Mouse (Mus musculus) G1E-ER4 (cell line): ENCODE results near the gene 4930562C15Rik. TPM values are rescaled to one million over a fixed set of nuclear protein-coding genes. Genes with fewer than 3 reads are reported as not detected.

ENCODE experiments used
- GATA1 ChIP-seq: IDR thresholded peaks from one replicate; pipeline ENCODE4 v1.8.0; 2012; ENCODE audit warnings: low read length, inconsistent platforms
- polyA plus RNA-seq: library from polyadenylated mRNA; stranded (reverse); fragments of >175 nt; gene quantifications from 2 replicates; pipeline ENCODE4 v1.2.3, GENCODE M21; 2012

Gene 4930562C15Rik
- polyA plus RNA-seq, 1 experiment: not detected

- TF ChIP-seq GATA1: no peak
These were observed 62.0 kb downstream of the 4930562C15Rik start for GRCm38 (mm10) chr16:4897146-4897730.

- TF ChIP-seq GATA1: no peak
These were observed 63.7 kb downstream of the 4930562C15Rik start for GRCm38 (mm10) chr16:4898881-4899280.

- TF ChIP-seq GATA1: no peak
These were observed 64.5 kb downstream of the 4930562C15Rik start for GRCm38 (mm10) chr16:4899711-4900110.

GRCm38 (mm10) chr16:4901167-4901566 is 66.0 kb downstream of the 4930562C15Rik start:
- no peak for TF ChIP-seq GATA1

GRCm38 (mm10) chr16:4902390-4902789 is 67.2 kb downstream of the 4930562C15Rik start:
- TF ChIP-seq GATA1: no peak

GRCm38 (mm10) chr16:4903491-4904102 is 68.4 kb downstream of the 4930562C15Rik start:
- no peak for TF ChIP-seq GATA1

DNA sequence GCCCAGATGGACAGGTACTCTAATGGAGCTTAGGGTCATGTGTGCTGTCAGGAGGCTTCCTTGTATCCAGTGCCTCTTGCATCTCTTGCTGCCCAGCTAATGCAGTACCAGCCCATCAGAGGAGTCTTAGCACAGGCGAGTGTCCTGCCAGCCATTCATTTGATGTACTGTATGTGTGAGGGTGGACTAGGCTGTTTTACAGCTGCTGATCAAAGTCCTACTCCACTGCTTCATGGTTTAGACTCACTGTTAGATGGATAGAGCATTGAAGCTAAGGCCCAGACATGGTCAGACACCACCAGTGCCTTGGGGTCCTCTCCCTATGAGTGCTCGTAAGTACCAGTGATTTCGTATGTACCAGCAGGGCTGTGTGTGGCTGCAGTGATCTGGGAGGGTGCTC is 69.7 kb downstream of the 4930562C15Rik start:
- TF ChIP-seq GATA1: no peak

GRCm38 (mm10) chr16:4905591-4905990 is 70.4 kb downstream of the 4930562C15Rik start:
- no peak for TF ChIP-seq GATA1

- TF ChIP-seq GATA1: no peak
These were observed 71.3 kb downstream of the 4930562C15Rik start for GRCm38 (mm10) chr16:4906559-4906958.

DNA sequence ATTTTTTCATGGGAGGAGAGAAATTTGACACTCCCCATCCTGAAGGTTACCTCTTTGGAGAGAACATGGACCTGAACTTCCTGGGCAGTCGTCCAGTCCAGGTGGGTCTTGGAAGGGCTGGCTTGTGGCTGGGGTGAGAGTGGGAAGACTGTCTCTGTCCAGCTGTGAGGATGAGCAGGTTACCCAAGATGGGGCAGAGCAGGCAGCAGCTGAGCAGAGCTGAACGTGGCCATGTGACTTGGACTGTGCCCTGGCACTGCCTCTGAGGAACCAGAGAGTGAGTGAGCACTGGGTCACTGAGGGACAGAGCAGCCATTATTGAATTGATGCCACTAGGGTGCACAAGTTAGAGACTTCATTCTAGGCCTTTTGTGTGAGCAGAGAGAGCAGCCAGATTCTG is 72.2 kb downstream of the 4930562C15Rik start:
- TF ChIP-seq GATA1: no peak

- no peak for TF ChIP-seq GATA1
These were observed 72.8 kb downstream of the 4930562C15Rik start for GRCm38 (mm10) chr16:4907972-4908371.

GRCm38 (mm10) chr16:4909745-4910144 is 74.5 kb downstream of the 4930562C15Rik start:
- TF ChIP-seq GATA1: no peak

GRCm38 (mm10) chr16:4910758-4911157 is 75.5 kb downstream of the 4930562C15Rik start:
- no peak for TF ChIP-seq GATA1

GRCm38 (mm10) chr16:4912074-4912648 is 76.9 kb downstream of the 4930562C15Rik start:
- no peak for TF ChIP-seq GATA1

DNA sequence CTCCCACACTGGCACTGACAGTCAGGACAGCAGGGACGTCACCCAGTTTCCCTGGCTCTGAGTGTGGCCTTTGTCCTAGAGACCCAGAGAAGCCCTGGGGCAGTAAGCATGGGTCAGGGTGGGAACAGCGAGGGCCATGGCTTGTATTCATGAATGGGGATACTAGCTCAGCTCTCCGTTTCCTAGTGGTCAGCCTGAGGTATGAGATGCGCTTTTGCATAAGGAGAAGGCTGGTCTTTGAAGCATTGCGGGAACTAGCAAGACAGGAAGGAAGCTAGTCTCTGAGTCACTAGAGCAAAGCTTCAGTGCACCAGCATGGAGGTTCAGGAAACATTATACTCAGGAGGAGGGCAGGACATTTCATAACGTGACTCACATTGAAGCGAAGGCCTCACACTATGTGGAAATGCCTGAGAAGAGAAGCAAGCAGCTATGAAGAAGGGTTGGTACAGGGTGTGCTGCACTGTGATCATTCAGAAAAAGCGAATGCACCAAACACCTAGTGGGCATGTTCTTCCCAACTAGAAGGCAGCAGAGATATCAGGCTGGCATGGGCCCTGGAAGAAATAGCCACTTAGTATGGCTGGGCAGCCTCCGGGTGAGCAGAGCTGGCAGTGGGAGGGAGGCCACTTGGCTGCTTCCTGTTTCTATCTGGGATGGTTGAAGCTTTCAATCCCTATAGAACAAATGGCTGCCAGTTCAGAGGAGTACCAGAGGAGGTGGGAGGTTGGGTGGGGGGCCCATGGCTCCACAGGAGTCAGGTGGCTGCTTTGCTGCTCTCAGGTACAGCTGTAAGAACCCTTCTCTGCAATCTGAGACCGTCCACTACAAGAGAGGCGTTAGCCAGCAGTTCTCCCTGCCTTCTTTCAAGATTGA is 77.9 kb downstream of the 4930562C15Rik start:
- no peak for TF ChIP-seq GATA1

DNA sequence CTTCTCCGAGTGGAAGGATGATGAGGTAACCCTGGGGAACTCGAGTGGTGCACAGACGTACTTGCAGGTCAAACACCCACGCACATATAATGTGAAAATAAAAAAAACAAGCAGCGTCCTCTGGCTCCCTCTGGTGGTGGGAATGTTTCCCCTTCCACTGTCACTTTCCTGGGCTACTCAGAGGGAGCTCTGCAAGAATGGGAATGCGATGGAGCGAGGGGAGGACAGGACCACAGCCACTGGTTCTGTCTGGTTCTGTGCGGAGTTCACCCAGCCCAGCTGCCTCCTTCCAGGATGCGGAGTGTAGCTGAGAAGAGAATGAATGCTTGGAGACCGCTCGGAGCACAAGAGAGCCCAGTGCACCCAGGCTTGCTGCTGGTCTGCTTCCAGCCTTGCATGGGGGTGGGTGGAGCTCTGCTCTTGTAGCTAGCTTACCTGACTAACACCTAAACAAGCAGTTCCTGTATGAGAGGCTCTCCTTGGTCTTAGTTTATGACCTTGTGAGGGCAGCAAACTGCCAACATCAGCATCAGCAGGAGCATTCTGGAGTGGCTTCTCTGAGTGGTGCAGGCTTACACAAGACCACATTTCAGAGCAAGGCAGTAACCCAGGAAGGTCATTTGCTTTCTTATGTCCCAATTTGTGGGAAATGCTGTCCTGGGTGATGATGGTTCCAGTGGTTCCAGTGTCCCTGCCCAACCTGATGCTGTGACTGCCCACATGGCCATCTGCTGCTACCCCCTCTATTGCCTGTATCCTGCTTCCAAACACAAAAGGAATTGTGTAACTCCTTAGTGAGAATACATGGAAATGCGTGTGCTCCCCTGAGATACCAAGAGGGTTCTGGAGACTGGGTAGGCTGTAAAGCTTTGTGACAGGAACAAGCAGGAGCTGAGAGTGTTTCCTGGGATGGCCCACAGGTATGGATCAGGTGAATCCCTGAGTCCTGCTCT is 78.8 kb downstream of the 4930562C15Rik start:
- TF ChIP-seq GATA1: no peak
